Mouse (Mus musculus): ENCODE measurements around the gene Mrpl18. TPM values are rescaled to one million over a fixed set of nuclear protein-coding genes. Genes with fewer than 3 reads are reported as not detected.

Mrpl18 gene
- total and polyA plus RNA-seq, 3 experiments, result 202 to 257 TPM; not detected in 1

GRCm38 (mm10) chr17:12905810-12906209, 10.3 kb downstream of the Mrpl18 start:
- no peak overlapping the region for H3K9ac ChIP-seq (ENCODE audit: control insufficient read depth, low read depth, low read length, poor library complexity, severe bottlenecking)
- no peak for DNase-seq (ENCODE audit: low read depth, low spot score)
- H3K27me3 ChIP-seq (ENCODE audit: control insufficient read depth in 1 of 2, insufficient read depth in 2 of 2, low read length in 2 of 2), result no peaks in the 10 kb centered on the region
- no peak for TF ChIP-seq JUND (IDR thresholded peaks at IDR 0.05; ENCODE audit: low read depth, low read length)
- no peak for TF ChIP-seq RAD21 (IDR thresholded peaks at IDR 0.05; ENCODE audit: low read depth, low read length)
- TF ChIP-seq TAL1 (IDR thresholded peaks at IDR 0.05; ENCODE audit: low read length), result no peak
- no peak for TF ChIP-seq MYC (IDR thresholded peaks at IDR 0.05; ENCODE audit: low read depth, low read length)
- TF ChIP-seq MAX (IDR thresholded peaks at IDR 0.05; ENCODE audit: low read length), result no peak
- no peak for TF ChIP-seq CHD2 (IDR thresholded peaks at IDR 0.05; ENCODE audit: low read length)
- no peak for TF ChIP-seq KAT2A (conservative IDR thresholded peaks at IDR 0.05; ENCODE audit: low read depth, low read length)
- no peak for TF ChIP-seq MYB (IDR thresholded peaks at IDR 0.05; ENCODE audit: low read depth, low read length)
- TF ChIP-seq MAZ (IDR thresholded peaks at IDR 0.05; ENCODE audit: low read depth, low read length), result no peak
- TF ChIP-seq USF1 (IDR thresholded peaks at IDR 0.05; ENCODE audit: low read depth, low read length), result no peak
- no peak for TF ChIP-seq BHLHE40 (IDR thresholded peaks at IDR 0.05; ENCODE audit: borderline replicate concordance, low read depth, low read length)
- no peak for TF ChIP-seq ZNF384 (IDR thresholded peaks at IDR 0.05; ENCODE audit: low read depth, low read length)
- TF ChIP-seq MXI1 (IDR thresholded peaks at IDR 0.05; ENCODE audit: low read depth, low read length), result no peak
- TF ChIP-seq ETS1 (IDR thresholded peaks at IDR 0.05; ENCODE audit: low read depth, low read length), result no peak
- no peak for TF ChIP-seq ZMIZ1 (IDR thresholded peaks at IDR 0.05; ENCODE audit: low read depth, low read length)
- no peak for TF ChIP-seq POLR2AphosphoS5 (IDR thresholded peaks at IDR 0.05; ENCODE audit: borderline replicate concordance, low read depth, low read length)
- TF ChIP-seq MAFK (IDR thresholded peaks at IDR 0.05; ENCODE audit: borderline replicate concordance, low read depth, low read length), result no peak
- TF ChIP-seq NRF1 (IDR thresholded peaks at IDR 0.05; ENCODE audit: insufficient read depth, low read depth, low read length, poor library complexity, severe bottlenecking), result no peak
- H3K36me3 ChIP-seq (ENCODE audit: control insufficient read depth in 1 of 2, insufficient read depth in 2 of 2, low read length in 2 of 2), result no peaks in the 10 kb centered on the region
- H3K9me3 ChIP-seq (replicated peaks; ENCODE audit: insufficient read depth, low read length), result no peaks in the 10 kb centered on the region
- no peaks in the 10 kb centered on the region for H3K4me1 ChIP-seq (ENCODE audit: control insufficient read depth in 1 of 2, insufficient read depth in 2 of 2, low read length in 2 of 2)
- H3K79me2 ChIP-seq (ENCODE audit: control insufficient read depth, insufficient read depth, low read length, poor library complexity), result no peaks in the 10 kb centered on the region
- H3K4me3 ChIP-seq (ENCODE audit: control insufficient read depth in 1 of 2, insufficient read depth in 1 of 2, low read depth in 2 of 2, low read length in 2 of 2), result no peak overlapping the region
- no peak overlapping the region for H3K27ac ChIP-seq (ENCODE audit: control insufficient read depth, low read depth, low read length)

DNA sequence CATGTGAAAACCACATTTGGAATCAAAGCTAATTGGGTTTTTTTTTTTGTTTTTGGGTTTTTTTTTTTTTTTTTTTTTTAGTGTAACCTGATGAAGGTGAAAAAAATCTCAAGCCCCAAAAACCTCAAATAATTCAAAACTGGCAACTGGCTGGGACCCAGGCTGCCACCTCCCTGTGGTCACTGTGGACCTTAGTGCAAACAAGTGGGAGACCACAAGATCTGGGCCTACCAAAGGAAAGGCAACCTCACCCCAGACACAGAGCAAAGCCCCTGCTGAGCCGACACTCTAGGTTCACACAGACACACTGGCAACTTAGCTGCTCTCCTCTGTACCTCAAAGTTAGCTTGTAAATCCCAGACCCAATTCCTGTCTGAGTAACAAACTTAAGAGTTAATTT, 11.8 kb downstream of the Mrpl18 start:
- no peaks in the 10 kb centered on the region for H3K9me3 ChIP-seq (replicated peaks; ENCODE audit: insufficient read depth, low read length)
- no peak overlapping the region for H3K9ac ChIP-seq (ENCODE audit: control insufficient read depth, low read depth, low read length, poor library complexity, severe bottlenecking)
- no peaks in the 10 kb centered on the region for H3K27me3 ChIP-seq (ENCODE audit: control insufficient read depth in 1 of 2, insufficient read depth in 2 of 2, low read length in 2 of 2)
- H3K79me2 ChIP-seq (ENCODE audit: control insufficient read depth, insufficient read depth, low read length, poor library complexity), result no peaks in the 10 kb centered on the region
- H3K4me1 ChIP-seq (ENCODE audit: control insufficient read depth in 1 of 2, insufficient read depth in 2 of 2, low read length in 2 of 2), result no peaks in the 10 kb centered on the region
- no peaks in the 10 kb centered on the region for H3K36me3 ChIP-seq (ENCODE audit: control insufficient read depth in 1 of 2, insufficient read depth in 2 of 2, low read length in 2 of 2)
- H3K4me3 ChIP-seq (ENCODE audit: control insufficient read depth in 1 of 2, insufficient read depth in 1 of 2, low read depth in 2 of 2, low read length in 2 of 2), result no peak overlapping the region
- TF ChIP-seq JUND (IDR thresholded peaks at IDR 0.05; ENCODE audit: low read depth, low read length) (no peak), ZNF384 (IDR thresholded peaks at IDR 0.05; ENCODE audit: low read depth, low read length) (no peak), CTCF (IDR thresholded peaks at IDR 0.05 in 2 of 3, conservative IDR thresholded peaks at IDR 0.05 in 1 of 3; ENCODE audit: control insufficient read depth in 1 of 3, insufficient read depth in 1 of 3, low read depth in 2 of 3, low read length in 3 of 3, poor library complexity in 1 of 3, severe bottlenecking in 1 of 3) (no peak), MEF2A (IDR thresholded peaks at IDR 0.05; ENCODE audit: extremely low read depth, insufficient replicate concordance, low read depth, low read length, poor library complexity, severe bottlenecking) (no peak), CHD2 (IDR thresholded peaks at IDR 0.05; ENCODE audit: low read length) (no peak), E2F4 (IDR thresholded peaks at IDR 0.05; ENCODE audit: borderline replicate concordance, low read depth, low read length) (no peak), TBP (IDR thresholded peaks at IDR 0.05; ENCODE audit: low read depth, low read length) (no peak), GABPA (IDR thresholded peaks at IDR 0.05; ENCODE audit: low read depth, low read length) (no peak), MYC (IDR thresholded peaks at IDR 0.05; ENCODE audit: low read depth, low read length) (no peak), NELFE (IDR thresholded peaks at IDR 0.05; ENCODE audit: low read depth, low read length) (no peak), UBTF (IDR thresholded peaks at IDR 0.05; ENCODE audit: borderline replicate concordance, insufficient read depth, low read depth, low read length) (no peak), TCF12 (IDR thresholded peaks at IDR 0.05; ENCODE audit: low read depth, low read length) (no peak), SMC3 (IDR thresholded peaks at IDR 0.05; ENCODE audit: low read depth, low read length) (no peak), BHLHE40 (IDR thresholded peaks at IDR 0.05; ENCODE audit: borderline replicate concordance, low read depth, low read length) (no peak), RAD21 (IDR thresholded peaks at IDR 0.05; ENCODE audit: low read depth, low read length) (no peak), POLR2AphosphoS2 (IDR thresholded peaks at IDR 0.05; ENCODE audit: low read length) (no peak), USF2 (IDR thresholded peaks at IDR 0.05; ENCODE audit: borderline replicate concordance in 1 of 2, insufficient read depth in 1 of 2, low read depth in 1 of 2, low read length in 2 of 2) (no peak)
- H3K27ac ChIP-seq (ENCODE audit: control insufficient read depth, low read depth, low read length), result no peak overlapping the region
- no peak for DNase-seq (ENCODE audit: low read depth, low spot score)

Measured in MEL (cell line).